Mouse (Mus musculus) liver, postnatal 0 days (tissue): ENCODE results near the gene Sdk1.

Experiments
- CTCF ChIP-seq: sonication (generic); IDR thresholded peaks from 2 replicates; pipeline ENCODE4 v1.5.1; 2016; ENCODE audit warnings: antibody characterized with exemption, low read depth
- EP300 ChIP-seq: IDR thresholded peaks from 2 replicates; pipeline ENCODE4 v1.6.1; 2016; ENCODE audit warnings: antibody characterized with exemption, low read depth, mild to moderate bottlenecking

GRCm38 (mm10) chr5:142096377-142096841 is 855.1 kb downstream of the Sdk1 start:
- TF ChIP-seq EP300 (no peak), CTCF (no peak)
